8 mouse cellular contexts compared by ENCODE assay signal in genomic region chr16:78930382-78931286, GRCm38 (mm10). TPM values are rescaled to one million over a fixed set of nuclear protein-coding genes. Genes with fewer than 3 reads are reported as not detected.
DNase-seq lines count a peak whose midpoint lies in the region; ATAC-seq lines count a peak whose summit lies in the region.

TSS of gene Chodl (plus strand) at chr16:78930948.

- peak; percentile 27; the same call in 1 of the 2 replicates for ATAC-seq in granulocyte monocyte progenitor cell, adult 5-6 weeks (replicated peaks; ENCODE audit: poor library complexity, severe bottlenecking)
- peak; percentile 88 for ATAC-seq in neural tube, embryonic 14.5 days (ENCODE audit: low read depth)

- peaks cover 9% of the 10 kb centered on the region for H3K4me1 ChIP-seq in limb, embryonic 10.5 days
- 0 out of 2 replicates have a peak, but pooled peaks cover 5% of the 10 kb centered on the region for H3K4me1 ChIP-seq in neural tube, embryonic 14.5 days (ENCODE audit: control insufficient read depth, insufficient read depth, low read length)

- WGBS in limb, embryonic 10.5 days = 11% methylated on average over 19 of the region's 19 CpGs
- WGBS in neural tube, embryonic 14.5 days = 10% methylated on average over 19 of the region's 19 CpGs

- H3K4me2 ChIP-seq in neural tube, embryonic 14.5 days (ENCODE audit: low read depth, low read length) = peak within 1 kb of the TSS; percentile 76

- H3K9ac ChIP-seq in neural tube, embryonic 14.5 days (replicated peaks; ENCODE audit: low read depth, low read length) = peak within 1 kb of the TSS; percentile 52

- DNase-seq in cerebellum, postnatal 10 days = peak; percentile 54 to 75
- DNase-seq in cerebellum, adult 9-10 months = no peak
- DNase-seq in urinary bladder, adult 18-20 months (ENCODE audit: low spot score in 2 of 2) = peak; percentile 5 to 7
- DNase-seq in urinary bladder, postnatal 10 days (ENCODE audit: low spot score) = no peak
- peak; percentile 29 for DNase-seq in limb, embryonic 10.5 days (ENCODE audit: low spot score)
- DNase-seq in natural killer cell, adult 2 months (ENCODE audit: low spot score in 2 of 2) = no peak

- no peak within 1 kb of the TSS for H3K27ac ChIP-seq in limb, embryonic 10.5 days
- H3K27ac ChIP-seq in neural tube, embryonic 14.5 days (ENCODE audit: low read depth, low read length) = no peak within 1 kb of the TSS

- H3K9me3 ChIP-seq in limb, embryonic 10.5 days (replicated peaks) = no peaks in the 10 kb centered on the region
- H3K9me3 ChIP-seq in neural tube, embryonic 14.5 days (ENCODE audit: control insufficient read depth, low read length) = no peaks in the 10 kb centered on the region

- peaks cover 15% of the 10 kb centered on the region for H3K27me3 ChIP-seq in limb, embryonic 10.5 days (ENCODE audit: low read depth, poor library complexity, severe bottlenecking)
- H3K27me3 ChIP-seq in neural tube, embryonic 14.5 days (ENCODE audit: control insufficient read depth, insufficient read depth, low read length) = no peaks in the 10 kb centered on the region

- H3K36me3 ChIP-seq in limb, embryonic 10.5 days = no peaks in the 10 kb centered on the region
- H3K36me3 ChIP-seq in neural tube, embryonic 14.5 days (ENCODE audit: control insufficient read depth, insufficient read depth, low read length) = no peaks in the 10 kb centered on the region

- H3K4me3 ChIP-seq in limb, embryonic 10.5 days = peak within 1 kb of the TSS; percentile 56
- peak within 1 kb of the TSS; percentile 47 for H3K4me3 ChIP-seq in neural tube, embryonic 14.5 days (ENCODE audit: low read depth, low read length)

RNA-seq across cellular contexts. Expression of gene Chodl, which starts in this region (rescaled TPM):
- total RNA-seq in granulocyte monocyte progenitor cell, adult 5-6 weeks (2014; fragmentation: Nextera tagmentation) = not detected in 2 replicates
- not detected in 2 replicates for total RNA-seq in granulocyte monocyte progenitor cell, adult 5-6 weeks (2017)
- polyA plus RNA-seq in limb, embryonic 10.5 days (2016; fragmentation: Nextera tagmentation; extraction: Ambion mirVana) = 0.35 TPM in 1 of 2 replicates, not detected in the other
- 41.7 and 47.2 TPM in 2 replicates for polyA plus RNA-seq in neural tube, embryonic 14.5 days (2014; fragmentation: Nextera tagmentation; extraction: Ambion mirVana)

Comparison
In these comparisons a context has a peak if more than half of its experiments do, and no peak if none do; other contexts are left out.
1. RNA of gene Chodl (polyA plus RNA-seq): 41.7 to 47.2 TPM in neural tube, embryonic 14.5 days; 0.35 TPM in limb, embryonic 10.5 days; every median in the first group is over 10 times any median in the second.
2. DNase-seq: peak in cerebellum, postnatal 10 days (2 of 2) and urinary bladder, adult 18-20 months (2 of 2); none in cerebellum, adult 9-10 months (single experiment), urinary bladder, postnatal 10 days (single experiment) and natural killer cell, adult 2 months (0 of 2).
3. Peak in ATAC-seq in granulocyte monocyte progenitor cell, adult 5-6 weeks; RNA of the gene not detected or under 1 TPM.
4. Peak in DNase-seq and H3K4me3 ChIP-seq in limb, embryonic 10.5 days; RNA of the gene not detected or under 1 TPM.